Mouse (Mus musculus) forebrain, postnatal 0 days (tissue): ENCODE results near the gene Stx1b. TPM values are rescaled to one million over a fixed set of nuclear protein-coding genes. Genes with fewer than 3 reads are reported as not detected.

Experiments
- ATAC-seq: fragments of 200-750 bp; cut with Nextera tagmentation; 2 replicates; pipeline ENCODE4 v1.8.0; 2017; ENCODE audit warnings: mild to moderate bottlenecking, moderate library complexity
- DNase-seq: peaks from one replicate; pipeline ENCODE4 v3.0.0-alpha.2; 2015
- H3K27ac ChIP-seq: fragments of 300-500 bp; sonication (generic); 2 replicates; pipeline ENCODE4 v1.5.1; 2014; ENCODE audit warnings: low read depth, mild to moderate bottlenecking, antibody characterized with exemption, low read length, moderate library complexity, mixed read lengths
- H3K27me3 ChIP-seq: fragments of 300-500 bp; sonication (generic); 2 replicates; pipeline ENCODE4 v1.6.1; 2014; ENCODE audit warnings: mild to moderate bottlenecking, low read length, mixed read lengths; ENCODE audit not compliant: insufficient read depth
- H3K36me3 ChIP-seq: fragments of 300-500 bp; sonication (generic); 2 replicates; pipeline ENCODE4 v1.6.1; 2014; ENCODE audit warnings: mild to moderate bottlenecking, moderate library complexity; ENCODE audit not compliant: insufficient read depth
- H3K4me1 ChIP-seq: fragments of 300-500 bp; sonication (generic); 2 replicates; pipeline ENCODE4 v1.6.1; 2014; ENCODE audit warnings: antibody characterized with exemption; ENCODE audit not compliant: insufficient read depth
- H3K4me2 ChIP-seq: fragments of 300-500 bp; sonication (generic); 2 replicates; pipeline ENCODE4 v1.6.1; 2014; ENCODE audit warnings: low read depth, mild to moderate bottlenecking, moderate library complexity
- H3K4me3 ChIP-seq: fragments of 300-500 bp; sonication (generic); 2 replicates; pipeline ENCODE4 v1.5.1; 2014; ENCODE audit warnings: low read depth, low read length, mixed read lengths
- H3K9ac ChIP-seq: fragments of 300-500 bp; sonication (generic); 2 replicates; pipeline ENCODE4 v1.6.1; 2014; ENCODE audit warnings: mild to moderate bottlenecking
- H3K9me3 ChIP-seq: fragments of 300-500 bp; sonication (generic); 2 replicates; pipeline ENCODE4 v1.6.1; 2016; ENCODE audit warnings: low read length
- CTCF ChIP-seq: sonication (generic); IDR thresholded peaks from 2 replicates; pipeline ENCODE4 v1.5.1; 2016; ENCODE audit warnings: antibody characterized with exemption, control low read depth, low read depth
- WGBS: fragments of 180-500 bp; shearing (Covaris S2); extraction: QIAGEN DNeasy Blood & Tissue Kit; methylation state at CpG from one replicate; pipeline ENCODE4 v1.1.7; 2014; 5-methylcytosine and 5-hydroxymethylcytosine counted together
- polyA plus RNA-seq: library from polyadenylated mRNA; unstranded; fragments of >200 nt; fragmentation: Nextera tagmentation; extraction: Ambion mirVana; gene quantifications from 2 replicates; pipeline ENCODE4 v1.2.1, GENCODE M21; 2015
- total RNA-seq: library from RNA; depleted of rRNA; stranded (reverse); fragments of >200 nt; gene quantifications from 2 replicates; pipeline ENCODE4 v1.2.3, GENCODE M21; 2014

The Stx1b gene
- total and polyA plus RNA-seq, 2 experiments from 2014 or later = 51.3 to 58.4 TPM

- no peak for TF ChIP-seq CTCF
- H3K9ac ChIP-seq = peak overlapping the region; percentile 62
- DNase-seq = peak; percentile 35
Observed at GRCm38 (mm10) chr7:127770039-127770905, 54.1 kb downstream of the Stx1b start.

GRCm38 (mm10) chr7:127769651-127770038 lies 54.7 kb downstream of the Stx1b start, which contains the start of gene Orai3:
Orai3 (plus strand) TSS chr7:127769815.
- DNase-seq = peak; percentile 77
- ATAC-seq = peak; percentile 62
- Histone ChIP-seq H3K9me3 (no peaks in the 10 kb centered on the region), H3K4me2 (peak within 1 kb of the TSS; percentile 69), H3K9ac (peak within 1 kb of the TSS; percentile 62), H3K36me3 (peaks cover 35% of the 10 kb centered on the region), H3K4me3 (peak within 1 kb of the TSS; percentile 47), H3K27ac (peak within 1 kb of the TSS; percentile 85), H3K27me3 (no peaks in the 10 kb centered on the region), H3K4me1 (peaks cover 7% of the 10 kb centered on the region)
- 3% methylated on average over 24 of the region's 24 CpGs for WGBS
- no peak for TF ChIP-seq CTCF

More at GRCm38 (mm10) chr7:127770039-127770905, 54.1 kb downstream of the Stx1b start:
- H3K4me1 ChIP-seq = peaks cover 7% of the 10 kb centered on the region
- H3K4me3 ChIP-seq = peak overlapping the region; percentile 47
- H3K9me3 ChIP-seq = no peaks in the 10 kb centered on the region
- WGBS = 8% methylated on average over 27 of the region's 27 CpGs
- ATAC-seq = 0 out of 2 replicates have a peak, but pooled peaks have one; percentile 6
- H3K27ac ChIP-seq = peak overlapping the region; percentile 85
- peaks cover 29% of the 10 kb centered on the region for H3K36me3 ChIP-seq
- H3K27me3 ChIP-seq = no peaks in the 10 kb centered on the region
- H3K4me2 ChIP-seq = peak overlapping the region; percentile 69

GRCm38 (mm10) chr7:127768997-127769593 lies 55.3 kb downstream of the Stx1b start:
- Histone ChIP-seq H3K36me3 (peaks cover 41% of the 10 kb centered on the region), H3K9ac (peak overlapping the region; percentile 62), H3K9me3 (no peaks in the 10 kb centered on the region), H3K27me3 (no peaks in the 10 kb centered on the region), H3K4me3 (peak overlapping the region; percentile 47), H3K27ac (peak overlapping the region; percentile 85), H3K4me2 (peak overlapping the region; percentile 69), H3K4me1 (peaks cover 7% of the 10 kb centered on the region)
- WGBS = 2% methylated on average over 15 of the region's 16 CpGs
- no peak for TF ChIP-seq CTCF
- ATAC-seq (peak; percentile 95), DNase-seq (peak; percentile 96)

GRCm38 (mm10) chr7:127768346-127768996 lies 55.9 kb downstream of the Stx1b start:
- Histone ChIP-seq H3K4me3 (no peak overlapping the region), H3K9me3 (no peaks in the 10 kb centered on the region), H3K36me3 (peaks cover 47% of the 10 kb centered on the region), H3K4me2 (peak overlapping the region; percentile 69; the same call in 1 of the 2 replicates), H3K9ac (no peak overlapping the region), H3K27ac (peak overlapping the region; percentile 79), H3K4me1 (peaks cover 7% of the 10 kb centered on the region), H3K27me3 (no peaks in the 10 kb centered on the region)
- 42% methylated on average over 13 of the region's 13 CpGs for WGBS
- peak; percentile 42 for TF ChIP-seq CTCF
- ATAC-seq = no peak
- no peak for DNase-seq

GRCm38 (mm10) chr7:127767671-127768345 lies 56.5 kb downstream of the Stx1b start:
- Histone ChIP-seq H3K9ac (no peak overlapping the region), H3K9me3 (no peaks in the 10 kb centered on the region), H3K4me3 (no peak overlapping the region), H3K27me3 (no peaks in the 10 kb centered on the region), H3K27ac (peak overlapping the region; percentile 79), H3K4me2 (no peak overlapping the region), H3K4me1 (peaks cover 7% of the 10 kb centered on the region), H3K36me3 (peaks cover 51% of the 10 kb centered on the region)
- TF ChIP-seq CTCF = no peak
- 90% methylated on average over 19 of the region's 19 CpGs for WGBS
- DNase-seq = no peak
- no peak for ATAC-seq

GRCm38 (mm10) chr7:127766851-127767609 lies 57.3 kb downstream of the Stx1b start:
- H3K9ac ChIP-seq = no peak overlapping the region
- H3K36me3 ChIP-seq = peaks cover 56% of the 10 kb centered on the region
- no peak for ATAC-seq
- no peak overlapping the region for H3K27ac ChIP-seq
- no peak overlapping the region for H3K4me2 ChIP-seq
- H3K27me3 ChIP-seq = no peaks in the 10 kb centered on the region
- DNase-seq = no peak
- WGBS = 83% methylated on average over 17 of the region's 17 CpGs
- no peak overlapping the region for H3K4me3 ChIP-seq
- no peak for TF ChIP-seq CTCF
- H3K9me3 ChIP-seq = no peaks in the 10 kb centered on the region
- H3K4me1 ChIP-seq = peaks cover 7% of the 10 kb centered on the region
